Mouse (Mus musculus): ENCODE measurements around the gene Lrrc66.

Gene Lrrc66

DNA sequence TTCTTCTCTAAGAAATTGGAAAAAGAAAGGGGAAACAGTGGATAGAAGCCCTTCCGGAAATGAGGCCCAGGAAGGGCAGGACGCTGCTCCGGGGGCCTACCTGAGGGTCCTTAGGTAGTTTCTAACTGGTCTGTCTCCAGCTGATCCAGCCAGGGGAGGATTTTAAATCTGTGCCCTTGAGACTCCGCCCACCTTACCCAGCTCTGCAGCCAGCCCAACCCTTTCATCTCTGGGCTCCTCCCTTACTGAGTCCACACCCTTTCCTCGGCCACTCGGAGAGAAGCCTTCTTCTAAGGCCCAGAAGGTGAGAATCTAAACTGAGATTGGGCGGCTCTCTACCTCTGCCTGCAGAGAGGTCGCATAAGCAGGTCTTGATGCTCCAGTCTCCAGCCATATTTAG, at the start of gene Lrrc66:
Gene Lrrc66 (minus strand): TSS at position 236 of the 400 bp plus-strand sequence.
- DNase-seq (ENCODE audit: low spot score): no peak

DNA sequence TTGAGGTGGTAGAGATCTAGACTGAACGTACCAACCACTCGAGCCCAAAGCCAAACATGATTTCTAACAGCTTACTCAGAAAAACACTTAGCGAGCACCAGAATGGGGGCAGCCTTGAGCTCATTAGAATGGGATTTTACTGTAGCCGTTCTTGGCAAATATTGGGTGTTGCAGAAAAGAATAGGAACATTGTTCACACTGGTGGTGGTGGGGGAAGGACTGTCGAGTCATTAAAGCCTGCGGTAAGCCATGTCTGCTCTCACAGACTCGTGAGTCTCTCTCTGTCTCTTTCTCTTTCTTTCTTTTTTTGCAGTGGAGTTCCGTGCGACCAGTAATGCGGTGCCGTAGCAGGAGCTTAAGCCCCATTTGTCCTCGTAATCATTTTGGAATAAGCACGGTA, 44.3 kb upstream of the Lrrc66 start:
- DNase-seq (ENCODE audit: low spot score): no peak

DNA sequence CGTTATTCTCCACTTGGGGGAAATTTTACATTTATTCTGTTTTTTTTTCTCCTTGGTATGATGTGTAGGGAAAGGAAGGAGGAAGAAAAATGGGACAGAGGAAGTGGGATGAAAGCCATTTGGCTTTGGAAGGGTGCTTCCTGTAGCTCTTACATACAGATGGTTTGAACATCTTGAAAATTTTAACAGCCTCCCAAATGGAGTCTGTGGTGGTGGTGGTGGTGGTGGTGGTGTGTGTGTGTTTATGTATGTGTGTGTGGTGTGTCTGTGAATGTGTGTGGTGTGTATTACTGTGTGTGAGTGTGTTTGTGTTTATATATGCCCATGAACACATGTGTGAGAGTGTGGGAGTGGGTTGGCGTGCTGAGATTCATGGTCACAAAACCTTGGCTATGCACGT, 43.3 kb upstream of the Lrrc66 start:
- DNase-seq (ENCODE audit: low spot score): no peak

DNA sequence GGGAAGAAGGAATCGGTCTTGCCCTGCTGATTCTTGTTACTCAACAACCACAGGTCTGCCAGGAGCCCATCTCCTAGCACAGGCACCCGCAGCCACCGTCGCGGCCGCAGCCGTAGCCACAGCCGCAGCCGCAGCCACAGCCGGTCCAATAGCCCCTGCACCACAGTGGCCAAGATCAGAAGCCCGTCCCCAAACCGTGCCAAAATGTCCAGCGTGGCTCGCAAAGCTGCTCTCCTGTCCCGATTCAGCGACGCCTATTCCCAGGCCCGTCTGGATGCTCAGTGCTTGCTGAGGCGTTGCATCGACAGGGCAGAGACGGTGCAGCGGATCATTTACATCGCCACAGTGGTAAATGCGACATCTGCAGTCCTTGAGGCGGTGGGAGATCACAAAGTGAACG, 37.1 kb upstream of the Lrrc66 start:
- no peak for DNase-seq (ENCODE audit: low spot score)

DNA sequence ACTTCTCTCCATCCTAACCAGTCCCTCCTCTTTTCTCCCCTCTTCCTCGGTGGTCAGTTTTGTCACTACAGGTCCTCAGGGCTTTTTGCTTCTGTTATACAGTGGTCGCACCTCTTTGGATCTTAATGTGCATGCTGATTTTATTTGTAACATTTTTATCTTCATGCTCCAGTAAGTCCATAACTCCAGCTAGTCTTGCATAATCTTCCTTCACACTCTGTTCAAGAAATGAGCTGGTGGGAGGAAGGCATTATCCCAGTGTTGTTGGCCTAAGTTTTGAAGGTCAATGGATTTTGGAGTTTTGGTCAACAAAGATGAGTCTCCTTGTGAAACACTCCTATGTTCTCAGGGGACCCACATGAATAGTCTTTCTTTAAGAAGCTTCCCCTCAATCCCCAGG, 35.6 kb upstream of the Lrrc66 start:
- DNase-seq (ENCODE audit: low spot score): no peak

- no peak for DNase-seq (ENCODE audit: low spot score)
These were observed 34.4 kb upstream of the Lrrc66 start for GRCm38 (mm10) chr5:73666695-73667094.

- DNase-seq (ENCODE audit: low spot score): no peak
These were observed 19.5 kb upstream of the Lrrc66 start for GRCm38 (mm10) chr5:73651855-73652201.

DNA sequence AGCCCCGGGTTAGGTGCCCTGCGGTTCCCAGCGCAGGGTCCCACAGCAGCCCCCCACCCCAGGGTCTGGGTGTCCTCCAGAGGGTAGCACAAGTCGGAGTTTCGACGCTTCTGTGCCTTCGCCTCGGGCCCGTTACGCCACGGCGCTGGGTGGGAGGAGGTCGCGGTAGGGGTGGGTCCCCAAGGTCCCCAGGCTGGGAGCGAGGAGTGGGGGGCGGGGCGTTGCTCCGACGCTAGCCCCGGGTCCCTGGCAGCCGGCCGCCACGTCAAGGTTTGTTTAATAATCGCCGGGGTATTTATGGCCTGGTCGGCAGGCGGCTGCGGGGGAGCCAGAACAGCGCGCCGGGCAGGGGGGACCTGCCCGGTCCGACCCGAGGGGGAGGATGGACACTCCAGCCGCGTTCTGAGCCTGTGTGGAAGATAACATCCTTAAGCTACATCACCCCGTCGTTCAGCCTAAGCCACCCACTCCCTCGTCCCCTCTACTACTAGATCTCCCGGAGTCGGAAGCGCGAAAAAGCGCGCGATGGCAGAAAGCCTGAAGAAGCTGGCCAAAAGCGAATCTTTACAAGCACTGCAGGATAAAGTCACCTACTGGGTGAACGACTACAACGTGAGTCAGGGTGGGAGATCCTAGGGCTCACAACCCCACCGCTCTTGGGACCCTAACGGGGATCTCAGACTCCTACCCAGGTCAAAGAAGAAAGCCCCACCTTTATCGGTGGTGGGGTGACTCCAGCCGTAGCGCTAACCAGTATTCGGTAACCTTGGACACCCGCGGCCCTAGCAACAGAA, 18.9 kb upstream of the Lrrc66 start, which contains the start of gene Spata18:
Gene Spata18 (plus strand): TSS at position 319 of the 794 bp plus-strand sequence.
- peak; percentile 34 for DNase-seq (ENCODE audit: low spot score)

- no peak for DNase-seq (ENCODE audit: low spot score)
These were observed 18.1 kb upstream of the Lrrc66 start for GRCm38 (mm10) chr5:73650365-73650964.

- peak; percentile 83 for DNase-seq (ENCODE audit: low spot score)
These were observed 15.1 kb upstream of the Lrrc66 start, which contains the start of gene Sgcb for GRCm38 (mm10) chr5:73647261-73647900. Gene Sgcb (minus strand): TSS chr5:73647790.

GRCm38 (mm10) chr5:73642091-73642490, 9.8 kb upstream of the Lrrc66 start:
- DNase-seq (ENCODE audit: low spot score): no peak

DNA sequence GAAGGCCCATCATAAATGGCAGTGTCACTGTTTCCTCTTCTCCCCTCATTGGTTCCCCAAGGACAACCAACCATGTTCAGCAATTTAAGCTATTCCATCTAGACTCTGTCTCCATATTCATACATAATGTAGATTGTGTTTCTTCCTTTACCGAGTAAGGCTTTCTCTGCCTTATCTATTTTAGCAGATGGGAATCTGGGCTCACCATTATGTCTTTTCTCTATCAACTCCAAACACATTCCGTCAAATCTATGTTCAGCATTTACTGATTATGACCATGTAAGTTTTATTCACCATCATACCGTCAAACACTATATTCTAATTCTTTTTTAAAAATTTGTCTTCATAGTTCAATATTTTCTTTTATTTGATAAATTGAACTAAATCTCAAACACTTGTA, 8.7 kb upstream of the Lrrc66 start:
- no peak for DNase-seq (ENCODE audit: low spot score)

DNA sequence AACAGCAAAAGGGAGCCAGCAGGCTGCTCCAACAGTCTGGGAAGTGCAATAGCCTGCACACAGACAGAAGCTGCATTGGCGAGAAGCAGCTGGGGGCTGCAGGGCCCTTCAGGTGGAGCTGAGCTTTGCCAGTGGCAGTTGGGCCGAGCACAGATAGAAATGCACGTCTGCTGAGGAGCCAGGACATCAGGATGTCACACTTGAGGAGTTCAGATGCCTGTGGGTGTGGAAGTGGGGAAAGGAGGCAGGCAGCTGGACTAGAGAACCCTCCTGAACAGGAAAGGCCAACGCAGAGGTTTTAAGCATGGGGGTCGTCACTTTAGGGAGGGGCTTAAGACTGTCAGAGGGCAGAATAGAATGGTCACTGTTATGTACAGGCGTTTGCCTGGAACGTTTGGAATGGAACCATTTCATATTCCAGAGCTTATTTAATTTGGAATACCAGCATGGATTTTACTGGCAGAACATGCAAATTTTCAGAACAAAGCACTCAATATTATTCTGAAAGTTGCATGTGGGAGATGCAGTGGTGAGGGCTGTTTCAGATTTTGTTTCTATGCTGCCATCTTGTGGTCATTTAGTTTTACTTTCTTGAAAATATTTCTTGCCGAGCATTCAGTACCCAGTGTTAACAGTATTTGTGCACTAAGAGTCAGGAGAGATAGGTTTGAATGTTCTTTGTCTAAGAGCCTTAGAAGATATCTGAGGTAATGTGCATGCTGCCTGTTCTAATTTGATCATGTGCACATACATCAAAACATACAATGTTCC, 5.2 kb upstream of the Lrrc66 start:
- DNase-seq (ENCODE audit: low spot score): no peak

DNA sequence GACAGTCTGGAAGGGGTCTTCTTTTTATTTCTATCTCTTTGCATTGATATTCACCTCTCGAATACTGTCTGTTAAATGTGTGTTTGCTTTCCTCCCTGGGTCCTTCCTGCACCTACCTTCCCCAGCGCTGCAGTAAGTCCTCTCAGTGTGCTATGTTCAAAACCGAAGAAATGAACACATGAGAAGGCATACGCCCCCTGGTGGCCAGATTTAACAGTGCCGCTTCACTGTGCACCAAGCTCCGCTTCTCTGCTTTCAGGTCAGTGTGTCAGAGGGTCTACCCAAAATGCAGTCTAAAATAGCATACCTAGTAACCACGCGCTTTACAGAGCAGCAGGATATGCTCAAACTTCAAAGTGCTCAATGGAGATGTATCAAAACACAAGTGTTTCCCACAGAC, 815 bp upstream of the Lrrc66 start:
- peak; percentile 66 for DNase-seq (ENCODE audit: low spot score)

DNA sequence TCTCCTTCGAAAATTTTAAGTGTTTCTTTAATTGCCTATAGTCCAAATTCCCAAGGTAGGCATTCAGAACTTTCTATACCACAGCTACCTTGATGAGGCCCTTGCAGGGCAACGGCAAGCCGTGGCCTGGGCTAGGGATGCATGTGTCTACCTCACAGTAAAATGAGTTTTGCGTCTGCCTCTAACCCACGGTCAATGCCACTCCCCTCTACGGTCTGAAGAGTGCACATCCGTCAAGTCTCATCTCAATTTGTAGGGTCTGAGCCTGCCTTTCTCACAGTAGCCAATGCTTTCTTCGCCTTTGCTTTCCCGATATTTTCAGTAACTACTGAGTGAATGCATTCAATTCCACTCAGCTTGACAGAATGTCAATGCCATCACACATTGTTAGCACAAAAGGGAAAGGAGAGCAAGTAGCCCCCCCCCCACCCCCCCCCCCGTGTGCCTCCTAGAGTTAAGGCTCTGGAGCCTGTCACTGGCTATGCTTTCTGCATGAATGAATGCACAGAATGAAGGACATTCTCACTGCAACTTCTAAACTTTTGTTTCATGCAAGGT, 1.2 kb downstream of the Lrrc66 start:
- DNase-seq (ENCODE audit: low spot score): no peak

DNA sequence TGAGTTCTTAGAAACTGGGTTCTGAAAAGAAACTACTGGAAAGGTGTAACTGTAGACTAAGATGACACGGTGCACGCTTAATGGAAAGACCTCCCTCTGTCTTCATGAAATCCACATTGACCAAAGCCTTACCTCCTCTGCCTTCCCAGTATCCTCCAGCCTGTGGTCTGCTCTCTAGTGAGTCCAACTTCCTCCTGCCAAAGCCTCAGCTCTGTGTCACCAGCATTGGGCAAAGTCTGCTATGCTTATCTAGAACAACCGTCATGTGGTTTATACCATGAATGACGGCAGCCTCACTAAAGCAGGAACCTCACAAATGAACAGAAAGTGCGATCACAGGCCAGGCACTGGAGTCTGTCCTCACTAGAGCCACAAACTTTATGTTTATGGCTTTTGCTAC, 2.2 kb downstream of the Lrrc66 start:
- DNase-seq (ENCODE audit: low spot score): no peak

DNA sequence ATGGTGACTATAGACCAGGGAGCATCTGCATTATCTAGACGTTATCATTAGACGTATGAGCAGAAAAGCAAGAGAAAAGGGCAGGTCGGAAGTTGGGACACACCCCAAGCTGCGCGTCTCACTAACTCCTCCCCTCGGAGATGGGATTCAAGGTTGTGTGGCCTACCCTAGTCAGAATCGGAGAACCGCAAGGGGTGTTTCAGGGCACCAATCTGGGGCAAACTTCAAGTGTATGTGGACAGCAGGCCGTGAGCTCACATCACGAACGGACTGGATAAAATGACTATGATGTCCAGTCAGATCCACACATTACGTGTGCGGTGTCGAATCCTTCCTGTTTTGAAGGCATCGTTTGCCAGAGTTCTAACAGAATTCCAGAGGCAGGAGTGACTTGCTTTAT, 4.3 kb downstream of the Lrrc66 start:
- DNase-seq (ENCODE audit: low spot score): no peak

- DNase-seq (ENCODE audit: low spot score): no peak
These were observed 4.8 kb downstream of the Lrrc66 start for GRCm38 (mm10) chr5:73627559-73627958.

- DNase-seq (ENCODE audit: low spot score): no peak
These were observed 5.5 kb downstream of the Lrrc66 start for GRCm38 (mm10) chr5:73626842-73627241.

DNA sequence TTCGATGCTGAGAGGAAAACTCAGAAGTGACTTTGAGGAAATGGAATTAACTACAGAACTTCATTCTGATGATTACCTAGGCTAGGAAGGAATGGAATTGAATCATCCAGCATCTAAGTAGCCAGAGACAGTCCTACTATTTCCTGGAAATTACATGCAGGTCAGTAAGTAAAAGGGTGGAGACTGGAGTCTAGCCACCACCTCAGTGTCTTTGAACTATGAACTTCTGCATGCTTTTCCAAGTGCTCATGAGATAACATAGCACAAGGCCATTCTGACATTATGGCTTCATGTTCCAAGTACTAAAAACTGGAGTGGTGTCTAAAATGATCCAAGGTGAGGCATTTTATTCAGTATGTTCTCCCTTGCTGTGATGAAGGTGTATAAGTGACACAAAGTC, 6.8 kb downstream of the Lrrc66 start:
- DNase-seq (ENCODE audit: low spot score): no peak

DNA sequence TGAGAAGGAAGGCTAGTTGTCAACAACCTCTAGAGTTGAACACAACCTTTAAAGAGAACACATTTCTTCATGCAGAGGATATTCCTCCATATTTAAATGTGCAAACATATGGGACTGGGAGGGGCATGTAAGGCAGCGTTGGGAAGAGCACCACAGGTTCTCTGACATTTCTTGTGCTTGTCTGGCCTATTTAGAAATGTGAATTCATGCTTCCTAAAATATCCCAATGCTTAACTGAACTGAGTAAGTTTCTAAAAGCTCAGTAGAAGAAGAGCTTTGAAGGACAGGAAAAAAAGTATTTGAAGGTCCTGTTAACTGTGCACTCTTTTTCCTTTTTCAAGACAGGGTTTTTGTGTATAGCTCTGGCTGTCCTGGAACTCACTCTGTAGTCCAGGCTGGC, 13.4 kb downstream of the Lrrc66 start:
- DNase-seq (ENCODE audit: low spot score): no peak

- DNase-seq (ENCODE audit: low spot score): no peak
These were observed 17.1 kb downstream of the Lrrc66 start for GRCm38 (mm10) chr5:73615211-73615610.

Measured in ovary, postnatal 14 days (tissue).